Mouse (Mus musculus) lung, embryonic 14.5 days (tissue): ENCODE measurements at regions not wholly inside any gene's neighbourhood (a gene's known extent, or its start where the extent isn't known, plus 50 kb on each side); places are given as distances from the start of the nearest gene placed in this dataset.

Experiments used
- ATAC-seq: fragments of 200-750 bp; cut with Nextera tagmentation; 2 replicates; pipeline ENCODE4 v1.8.0; 2017; ENCODE audit warnings: mild to moderate bottlenecking, moderate TSS enrichment, moderate library complexity; ENCODE audit not compliant: insufficient read depth
- DNase-seq: peaks from one replicate; pipeline ENCODE4 v3.0.0-alpha.2; 2015
- H3K27ac ChIP-seq: fragments of 300-500 bp; sonication (generic); 2 replicates; pipeline ENCODE4 v1.5.1; 2014; ENCODE audit warnings: low read depth, mild to moderate bottlenecking, moderate library complexity
- H3K27me3 ChIP-seq: fragments of 300-500 bp; sonication (generic); 2 replicates; pipeline ENCODE4 v1.6.1; 2014; ENCODE audit warnings: low read length, control low read depth; ENCODE audit not compliant: insufficient read depth
- H3K36me3 ChIP-seq: fragments of 300-500 bp; sonication (generic); 2 replicates; pipeline ENCODE4 v1.6.1; 2014; ENCODE audit warnings: control low read depth; ENCODE audit not compliant: insufficient read depth
- H3K4me1 ChIP-seq: fragments of 300-500 bp; sonication (generic); 2 replicates; pipeline ENCODE4 v1.6.1; 2014; ENCODE audit warnings: antibody characterized with exemption, control low read depth; ENCODE audit not compliant: insufficient read depth
- H3K4me2 ChIP-seq: fragments of 300-500 bp; sonication (generic); 2 replicates; pipeline ENCODE4 v1.6.1; 2014; ENCODE audit warnings: mild to moderate bottlenecking
- H3K4me3 ChIP-seq: fragments of 300-500 bp; sonication (generic); 2 replicates; pipeline ENCODE4 v1.5.1; 2014; ENCODE audit warnings: low read depth, low read length
- H3K9ac ChIP-seq: fragments of 300-500 bp; sonication (generic); 2 replicates; pipeline ENCODE4 v1.6.1; 2014
- H3K9me3 ChIP-seq: fragments of 300-500 bp; sonication (generic); 2 replicates; pipeline ENCODE4 v1.6.1; 2016; ENCODE audit warnings: low read depth, low read length, control low read depth
- CTCF ChIP-seq: IDR thresholded peaks from 2 replicates; pipeline ENCODE4 v1.5.1; 2016; ENCODE audit warnings: antibody characterized with exemption, low read depth
- WGBS: fragments of 180-500 bp; shearing (Covaris S2); extraction: QIAGEN DNeasy Blood & Tissue Kit; methylation state at CpG from one replicate; pipeline ENCODE4 v1.1.7; 2014; 5-methylcytosine and 5-hydroxymethylcytosine counted together

- 57% methylated on average over 3 of the region's 3 CpGs for WGBS
- ATAC-seq (no peak), DNase-seq (no peak)
- Histone ChIP-seq H3K27ac (no peak overlapping the region), H3K9ac (no peak overlapping the region), H3K4me2 (no peak overlapping the region), H3K9me3 (no peaks in the 10 kb centered on the region), H3K4me1 (no peaks in the 10 kb centered on the region), H3K36me3 (no peaks in the 10 kb centered on the region), H3K4me3 (no peak overlapping the region), H3K27me3 (no peaks in the 10 kb centered on the region)
- TF ChIP-seq CTCF = no peak
Observed at GRCm38 (mm10) chr5:39841186-39841585, 85.9 kb upstream of the Hs3st1 start.

- no peaks in the 10 kb centered on the region for H3K36me3 ChIP-seq
- no peak for TF ChIP-seq CTCF
- no peak overlapping the region for H3K9ac ChIP-seq
- H3K4me1 ChIP-seq = no peaks in the 10 kb centered on the region
- H3K27ac ChIP-seq = no peak overlapping the region
- no peaks in the 10 kb centered on the region for H3K27me3 ChIP-seq
- no peaks in the 10 kb centered on the region for H3K9me3 ChIP-seq
- ATAC-seq (no peak), DNase-seq (no peak)
- H3K4me2 ChIP-seq = no peak overlapping the region
- 88% methylated on average over 4 of the region's 4 CpGs for WGBS
- H3K4me3 ChIP-seq = no peak overlapping the region
Observed at GRCm38 (mm10) chr5:39840576-39840975, 85.3 kb upstream of the Hs3st1 start.

DNA sequence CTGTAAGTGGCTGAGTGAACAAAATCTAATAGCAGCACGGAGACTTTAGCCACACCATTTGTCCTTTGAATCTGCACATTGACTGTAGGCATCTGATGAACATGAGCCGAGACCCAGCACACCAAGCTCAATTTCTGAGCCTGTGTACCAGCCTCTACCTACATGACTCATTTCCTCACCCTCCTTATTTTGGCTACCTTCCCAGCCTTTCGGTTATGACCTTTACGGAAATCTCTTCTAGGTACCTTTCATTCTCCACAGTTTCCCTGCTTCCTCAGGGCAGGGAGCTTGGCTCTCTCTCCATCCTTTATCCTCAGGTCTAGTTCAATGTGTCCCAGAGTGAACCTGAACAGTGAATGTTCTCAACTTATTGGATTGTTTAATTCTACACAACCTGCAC lies 77.3 kb upstream of the Hs3st1 start:
- H3K36me3 ChIP-seq = no peaks in the 10 kb centered on the region
- WGBS = 75% methylated on average over 4 of the region's 4 CpGs
- DNase-seq = no peak

DNA sequence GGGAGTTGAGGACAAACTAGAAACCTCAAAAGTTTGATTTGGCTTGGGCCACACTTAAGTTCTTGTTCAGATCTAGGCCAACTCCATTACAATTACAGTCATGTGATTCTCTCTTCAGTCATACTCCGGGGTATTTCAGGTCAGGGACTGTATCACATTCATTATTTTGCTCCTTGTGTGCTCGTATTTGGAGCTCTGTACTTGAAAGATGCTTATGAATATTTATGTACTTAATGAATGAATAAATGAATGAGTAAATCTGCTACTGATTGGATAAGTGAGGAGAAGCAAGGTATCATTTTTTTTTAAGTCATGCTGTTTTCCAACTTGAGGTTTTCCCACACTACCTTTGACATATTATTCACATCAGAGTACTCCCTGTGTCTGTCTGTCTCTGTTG lies 69.4 kb upstream of the Hs3st1 start:
- no peaks in the 10 kb centered on the region for H3K9me3 ChIP-seq
- no peaks in the 10 kb centered on the region for H3K36me3 ChIP-seq
- H3K9ac ChIP-seq = no peak overlapping the region
- H3K4me1 ChIP-seq = no peaks in the 10 kb centered on the region
- WGBS = 71% methylated on average over 2 of the region's 2 CpGs
- no peak overlapping the region for H3K4me3 ChIP-seq
- no peaks in the 10 kb centered on the region for H3K27me3 ChIP-seq
- no peak overlapping the region for H3K27ac ChIP-seq
- no peak overlapping the region for H3K4me2 ChIP-seq
- ATAC-seq (no peak), DNase-seq (no peak)
- TF ChIP-seq CTCF = no peak

More for the DNA sequence above, 77.3 kb upstream of the Hs3st1 start:
- H3K27me3 ChIP-seq = no peaks in the 10 kb centered on the region
- H3K27ac ChIP-seq = no peak overlapping the region
- H3K9ac ChIP-seq = no peak overlapping the region
- ATAC-seq = no peak
- no peaks in the 10 kb centered on the region for H3K9me3 ChIP-seq
- H3K4me1 ChIP-seq = no peaks in the 10 kb centered on the region
- no peak overlapping the region for H3K4me3 ChIP-seq
- TF ChIP-seq CTCF = no peak
- H3K4me2 ChIP-seq = no peak overlapping the region

DNA sequence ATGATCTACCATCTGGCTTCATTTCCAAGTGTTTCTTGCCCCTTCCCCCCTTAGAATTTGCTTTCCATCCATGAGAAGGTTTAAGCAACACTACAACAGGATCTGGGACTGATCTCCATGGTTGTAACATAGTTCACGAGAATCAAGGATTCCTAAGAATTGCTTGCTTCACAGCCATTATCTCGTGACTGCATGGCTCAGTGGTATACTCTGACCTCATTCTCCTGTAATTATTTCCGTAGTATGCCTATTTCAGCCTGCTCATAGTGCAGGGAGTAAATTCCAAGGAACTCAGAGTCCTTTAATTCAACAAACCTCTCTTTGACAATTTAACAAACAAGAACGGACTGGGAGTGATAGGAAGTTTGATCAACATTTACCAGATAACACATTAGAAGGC lies 51.4 kb upstream of the Hs3st1 start:
- Histone ChIP-seq H3K4me2 (no peak overlapping the region), H3K27ac (no peak overlapping the region), H3K4me3 (no peak overlapping the region), H3K9ac (no peak overlapping the region), H3K4me1 (no peaks in the 10 kb centered on the region), H3K9me3 (no peaks in the 10 kb centered on the region), H3K36me3 (no peaks in the 10 kb centered on the region), H3K27me3 (no peaks in the 10 kb centered on the region)
- no peak for DNase-seq
- no peak for ATAC-seq
- TF ChIP-seq CTCF = no peak
- WGBS = 62% methylated on average over 4 of the region's 4 CpGs
